Mouse (Mus musculus) MEL (cell line): ENCODE measurements around the gene Ccdc167. TPM values are rescaled to one million over a fixed set of nuclear protein-coding genes. Genes with fewer than 3 reads are reported as not detected.

Experiments
- DNase-seq: peaks from one replicate; pipeline ENCODE4 v3.0.0; 2011; ENCODE audit warnings: low read depth, low spot score
- H3K27ac ChIP-seq: 2 replicates; pipeline ENCODE4 v1.5.1; 2012; ENCODE audit warnings: low read depth, mild to moderate bottlenecking, control low read depth, low read length, moderate library complexity; ENCODE audit not compliant: control insufficient read depth
- H3K27me3 ChIP-seq, 2 experiments: fragments of 150-350 bp in 1 of 2; sonication (generic) in 1 of 2; 2 replicates each; pipeline ENCODE4 v1.6.1; 2012; ENCODE audit warnings: low read length in 2 of 2, mild to moderate bottlenecking in 2 of 2, improper control_type of control experiment in 1 of 2, moderate library complexity in 1 of 2; ENCODE audit not compliant: insufficient read depth in 2 of 2, control insufficient read depth in 1 of 2
- H3K36me3 ChIP-seq, 2 experiments: 2 replicates each; pipeline ENCODE4 v1.6.1; 2012 to 2014; ENCODE audit warnings: low read length in 2 of 2, improper control_type of control experiment in 1 of 2, inconsistent platforms in 1 of 2, mild to moderate bottlenecking in 1 of 2; ENCODE audit not compliant: insufficient read depth in 2 of 2, control insufficient read depth in 1 of 2
- H3K4me1 ChIP-seq, 2 experiments: fragments of 150-350 bp in 1 of 2; sonication (generic) in 1 of 2; 2 replicates each; pipeline ENCODE4 v1.6.1; 2012; ENCODE audit warnings: low read length in 2 of 2, improper control_type of control experiment in 1 of 2, mild to moderate bottlenecking in 1 of 2; ENCODE audit not compliant: insufficient read depth in 2 of 2, control insufficient read depth in 1 of 2
- H3K4me3 ChIP-seq, 2 experiments: fragments of 150-350 bp in 1 of 2; sonication (generic) in 1 of 2; 2 replicates each; pipeline ENCODE4 v1.5.1; 2012; ENCODE audit warnings: low read depth in 2 of 2, low read length in 2 of 2, mild to moderate bottlenecking in 2 of 2, moderate library complexity in 2 of 2, control low read depth in 1 of 2, improper control_type of control experiment in 1 of 2; ENCODE audit not compliant: control insufficient read depth in 1 of 2, insufficient read depth in 1 of 2
- H3K79me2 ChIP-seq: 2 replicates; pipeline ENCODE4 v1.6.1; 2012; ENCODE audit warnings: mild to moderate bottlenecking, low read length, moderate library complexity; ENCODE audit not compliant: control insufficient read depth, poor library complexity, insufficient read depth
- H3K9ac ChIP-seq: 2 replicates; pipeline ENCODE4 v1.6.1; 2012; ENCODE audit warnings: low read depth, mild to moderate bottlenecking, control low read depth, low read length, moderate library complexity; ENCODE audit not compliant: control insufficient read depth, poor library complexity, severe bottlenecking
- H3K9me3 ChIP-seq: fragments of 150-350 bp; sonication (generic); replicated peaks from 2 replicates; pipeline ENCODE4 v1.6.1; 2012; ENCODE audit warnings: mild to moderate bottlenecking, low read length, improper control_type of control experiment, moderate library complexity; ENCODE audit not compliant: insufficient read depth
- BHLHE40 ChIP-seq: IDR thresholded peaks from 2 replicates; pipeline ENCODE4 v1.6.1; 2012; ENCODE audit warnings: low read depth, mild to moderate bottlenecking, inconsistent platforms, low read length, improper control_type of control experiment, borderline replicate concordance
- CHD1 ChIP-seq: IDR thresholded peaks from 2 replicates; pipeline ENCODE4 v1.6.1; 2012; ENCODE audit warnings: low read depth, mild to moderate bottlenecking, inconsistent platforms, low read length, improper control_type of control experiment
- CTCF ChIP-seq, 3 experiments: IDR thresholded peaks in 2 of 3; conservative IDR thresholded peaks in 1 of 3; 2 replicates each; pipeline ENCODE4 v1.5.1; 2011 to 2012; ENCODE audit warnings: low read length in 3 of 3, low read depth in 2 of 3, mild to moderate bottlenecking in 2 of 3, improper control_type of control experiment in 1 of 3, inconsistent platforms in 1 of 3, mixed read lengths in 1 of 3, moderate library complexity in 1 of 3; ENCODE audit not compliant: control insufficient read depth in 1 of 3, insufficient read depth in 1 of 3, poor library complexity in 1 of 3, severe bottlenecking in 1 of 3
- ELF1 ChIP-seq: IDR thresholded peaks from 2 replicates; pipeline ENCODE4 v1.6.1; 2014; ENCODE audit warnings: low read depth, mild to moderate bottlenecking, inconsistent platforms, low read length, improper control_type of control experiment, moderate library complexity
- ETS1 ChIP-seq: IDR thresholded peaks from 2 replicates; pipeline ENCODE4 v1.6.1; 2012; ENCODE audit warnings: low read depth, mild to moderate bottlenecking, inconsistent platforms, low read length, improper control_type of control experiment, moderate library complexity
- HCFC1 ChIP-seq: IDR thresholded peaks from 2 replicates; pipeline ENCODE4 v1.6.1; 2012; ENCODE audit warnings: low read depth, mild to moderate bottlenecking, inconsistent platforms, low read length, improper control_type of control experiment, moderate library complexity
- MAX ChIP-seq: IDR thresholded peaks from 2 replicates; pipeline ENCODE4 v1.6.1; 2011; ENCODE audit warnings: low read length, improper control_type of control experiment
- MAZ ChIP-seq: IDR thresholded peaks from 2 replicates; pipeline ENCODE4 v1.6.1; 2012; ENCODE audit warnings: low read depth, mild to moderate bottlenecking, inconsistent platforms, low read length, improper control_type of control experiment
- MEF2A ChIP-seq: IDR thresholded peaks from 2 replicates; pipeline ENCODE4 v1.6.1; 2014; ENCODE audit warnings: low read depth, mild to moderate bottlenecking, inconsistent platforms, low read length, improper control_type of control experiment; ENCODE audit not compliant: poor library complexity, insufficient replicate concordance, severe bottlenecking; ENCODE audit errors: extremely low read depth
- MYB ChIP-seq: IDR thresholded peaks from 2 replicates; pipeline ENCODE4 v1.6.1; 2011; ENCODE audit warnings: mild to moderate bottlenecking, low read depth, low read length, improper control_type of control experiment
- NRF1 ChIP-seq: IDR thresholded peaks from 2 replicates; pipeline ENCODE4 v1.6.1; 2014; ENCODE audit warnings: low read depth, mild to moderate bottlenecking, inconsistent platforms, low read length, improper control_type of control experiment, moderate library complexity; ENCODE audit not compliant: poor library complexity, insufficient read depth, severe bottlenecking
- POLR2AphosphoS2 ChIP-seq: IDR thresholded peaks from 2 replicates; pipeline ENCODE4 v1.6.1; 2011; ENCODE audit warnings: low read length, improper control_type of control experiment
- RAD21 ChIP-seq: IDR thresholded peaks from 2 replicates; pipeline ENCODE4 v1.6.1; 2011; ENCODE audit warnings: mild to moderate bottlenecking, low read depth, low read length, improper control_type of control experiment
- RCOR1 ChIP-seq: IDR thresholded peaks from 2 replicates; pipeline ENCODE4 v1.6.1; 2012; ENCODE audit warnings: low read depth, mild to moderate bottlenecking, inconsistent platforms, low read length, improper control_type of control experiment
- SMC3 ChIP-seq: IDR thresholded peaks from 2 replicates; pipeline ENCODE4 v1.6.1; 2011; ENCODE audit warnings: low read depth, low read length, improper control_type of control experiment
- TAL1 ChIP-seq: IDR thresholded peaks from 2 replicates; pipeline ENCODE4 v1.6.1; 2012; ENCODE audit warnings: mild to moderate bottlenecking, inconsistent platforms, low read length, moderate library complexity, mixed read lengths
- TCF12 ChIP-seq: IDR thresholded peaks from 2 replicates; pipeline ENCODE4 v1.6.1; 2014; ENCODE audit warnings: low read depth, mild to moderate bottlenecking, inconsistent platforms, low read length, improper control_type of control experiment, moderate library complexity
- UBTF ChIP-seq: IDR thresholded peaks from 2 replicates; pipeline ENCODE4 v1.6.1; 2012; ENCODE audit warnings: low read depth, mild to moderate bottlenecking, inconsistent platforms, low read length, improper control_type of control experiment, moderate library complexity, borderline replicate concordance; ENCODE audit not compliant: insufficient read depth
- USF2 ChIP-seq, 2 experiments: IDR thresholded peaks; 2 replicates each; pipeline ENCODE4 v1.6.1; 2011 to 2012; ENCODE audit warnings: improper control_type of control experiment in 2 of 2, low read length in 2 of 2, borderline replicate concordance in 1 of 2, inconsistent platforms in 1 of 2, low read depth in 1 of 2, mild to moderate bottlenecking in 1 of 2; ENCODE audit not compliant: insufficient read depth in 1 of 2
- ZKSCAN1 ChIP-seq: IDR thresholded peaks from 2 replicates; pipeline ENCODE4 v1.6.1; 2012; ENCODE audit warnings: low read depth, mild to moderate bottlenecking, inconsistent platforms, low read length, improper control_type of control experiment, moderate library complexity
- ZMIZ1 ChIP-seq: IDR thresholded peaks from 2 replicates; pipeline ENCODE4 v1.6.1; 2012; ENCODE audit warnings: low read depth, mild to moderate bottlenecking, inconsistent platforms, low read length, improper control_type of control experiment, moderate library complexity
- ZNF384 ChIP-seq: IDR thresholded peaks from 2 replicates; pipeline ENCODE4 v1.6.1; 2012; ENCODE audit warnings: low read depth, mild to moderate bottlenecking, inconsistent platforms, low read length, improper control_type of control experiment
- polyA plus RNA-seq, 2 experiments: library from polyadenylated mRNA; stranded (reverse) in 1 of 2; unstranded in 1 of 2; fragments of >175 nt in 1 of 2; fragments of >200 nt in 1 of 2; gene quantifications; 2 replicates each; pipeline versions ENCODE4 v1.2.1 to v1.2.4; 2012; ENCODE audit warnings: low replicate concordance in 2 of 2, low read depth in 1 of 2; ENCODE audit not compliant: insufficient read length in 2 of 2, insufficient read depth in 1 of 2, missing spikeins in 1 of 2
- total RNA-seq: library from RNA; depleted of rRNA; stranded (reverse); fragments of 300-350 nt; gene quantifications from 2 replicates; pipeline ENCODE4 v1.2.3, GENCODE M21; 2012

Ccdc167 gene
- total and polyA plus RNA-seq, 3 experiments, result 12.1 to 13.4 TPM; not detected in 1

GRCm38 (mm10) chr17:29700573-29700972 lies 16.3 kb downstream of the Ccdc167 start:
- Histone ChIP-seq H3K36me3 (peaks cover 12% of the 10 kb centered on the region in 2 experiments), H3K9me3 (no peaks in the 10 kb centered on the region), H3K27ac (no peak overlapping the region), H3K9ac (no peak overlapping the region), H3K4me1 (peaks cover 7 to 15% of the 10 kb centered on the region in 2 experiments; a peak in 2 of 4 replicates), H3K27me3 (no peaks in the 10 kb centered on the region), H3K79me2 (no peaks in the 10 kb centered on the region), H3K4me3 (no peak overlapping the region)
- no peak for TF ChIP-seq HCFC1
- no peak for TF ChIP-seq TCF12
- TF ChIP-seq BHLHE40, result no peak
- no peak for TF ChIP-seq MAX
- TF ChIP-seq MAZ, result no peak
- TF ChIP-seq NRF1, result no peak
- TF ChIP-seq ZMIZ1, result no peak
- no peak for TF ChIP-seq ELF1
- no peak for TF ChIP-seq ZNF384
- no peak for TF ChIP-seq TAL1
- no peak for TF ChIP-seq POLR2AphosphoS2
- TF ChIP-seq MEF2A, result no peak
- no peak for TF ChIP-seq ETS1
- no peak for DNase-seq

- H3K4me3 ChIP-seq, result no peak overlapping the region
- H3K27ac ChIP-seq, result no peak overlapping the region
- H3K27me3 ChIP-seq, result no peaks in the 10 kb centered on the region
- H3K79me2 ChIP-seq, result no peaks in the 10 kb centered on the region
- H3K4me1 ChIP-seq, result peaks cover 7 to 13% of the 10 kb centered on the region in 2 experiments
- peaks cover 13 to 16% of the 10 kb centered on the region in 2 experiments for H3K36me3 ChIP-seq
- TF ChIP-seq HCFC1 (no peak), ZNF384 (no peak), UBTF (no peak), POLR2AphosphoS2 (no peak), NRF1 (no peak), MEF2A (no peak), ZMIZ1 (no peak), CHD1 (no peak), RCOR1 (no peak), MYB (no peak), ETS1 (no peak), SMC3 (no peak), USF2 (IDR thresholded peaks at IDR 0.05; ENCODE audit: borderline replicate concordance in 1 of 2, insufficient read depth in 1 of 2, low read depth in 1 of 2, low read length in 2 of 2) (no peak), ZKSCAN1 (no peak), RAD21 (no peak), TAL1 (no peak), CTCF (IDR thresholded peaks at IDR 0.05 in 2 of 3, conservative IDR thresholded peaks at IDR 0.05 in 1 of 3; ENCODE audit: control insufficient read depth in 1 of 3, insufficient read depth in 1 of 3, low read depth in 2 of 3, low read length in 3 of 3, poor library complexity in 1 of 3, severe bottlenecking in 1 of 3) (no peak)
- TF ChIP-seq, all 39 proteins: peak for 0
- no peak for DNase-seq
- no peaks in the 10 kb centered on the region for H3K9me3 ChIP-seq
- no peak overlapping the region for H3K9ac ChIP-seq
Measured at GRCm38 (mm10) chr17:29698421-29698820, 18.4 kb downstream of the Ccdc167 start.
